Mouse (Mus musculus): ENCODE results near the gene Ints11. TPM values are rescaled to one million over a fixed set of nuclear protein-coding genes. Genes with fewer than 3 reads are reported as not detected.

Ints11 gene
- polyA plus RNA-seq, 1 experiment from 2014 or later, result 89.4 TPM

GRCm38 (mm10) chr4:155908751-155909150 is 39.4 kb downstream of the Ints11 start:
- no peak overlapping the region for H3K4me3 ChIP-seq (ENCODE audit: low read depth, low read length)
- DNase-seq (ENCODE audit: low spot score) (no peak), ATAC-seq (ENCODE audit: insufficient number of reproducible peaks, low FRiP score, low TSS enrichment, low read depth) (no peak)
- H3K36me3 ChIP-seq (ENCODE audit: control insufficient read depth, insufficient read depth, low read length), result peaks cover 2% of the 10 kb centered on the region; the same call in 1 of the 2 replicates
- no peak overlapping the region for H3K27ac ChIP-seq (replicated peaks; ENCODE audit: low read depth, low read length)
- H3K4me2 ChIP-seq (ENCODE audit: low read depth, severe bottlenecking), result no peak overlapping the region
- WGBS, result 92% methylated on average over 4 of the region's 4 CpGs
- H3K4me1 ChIP-seq (ENCODE audit: control insufficient read depth, insufficient read depth, low read length), result no peaks in the 10 kb centered on the region
- H3K9ac ChIP-seq (ENCODE audit: low read length), result no peak overlapping the region
- H3K27me3 ChIP-seq (ENCODE audit: control insufficient read depth, insufficient read depth, low read length), result no peaks in the 10 kb centered on the region
- no peaks in the 10 kb centered on the region for H3K9me3 ChIP-seq (ENCODE audit: control insufficient read depth, low read length)

- H3K4me3 ChIP-seq (ENCODE audit: low read depth, low read length), result no peak overlapping the region
- DNase-seq (ENCODE audit: low spot score) (no peak), ATAC-seq (ENCODE audit: insufficient number of reproducible peaks, low FRiP score, low TSS enrichment, low read depth) (no peak)
- H3K27ac ChIP-seq (replicated peaks; ENCODE audit: low read depth, low read length), result no peak overlapping the region
- H3K36me3 ChIP-seq (ENCODE audit: control insufficient read depth, insufficient read depth, low read length), result no peaks in the 10 kb centered on the region
- WGBS, result 70% methylated on average over 1 of the region's 1 CpGs
- no peak overlapping the region for H3K9ac ChIP-seq (ENCODE audit: low read length)
- H3K27me3 ChIP-seq (ENCODE audit: control insufficient read depth, insufficient read depth, low read length), result no peaks in the 10 kb centered on the region
- H3K9me3 ChIP-seq (ENCODE audit: control insufficient read depth, low read length), result no peaks in the 10 kb centered on the region
- H3K4me1 ChIP-seq (ENCODE audit: control insufficient read depth, insufficient read depth, low read length), result no peaks in the 10 kb centered on the region
- H3K4me2 ChIP-seq (ENCODE audit: low read depth, severe bottlenecking), result no peak overlapping the region
Measured at GRCm38 (mm10) chr4:155932031-155932430, 62.7 kb downstream of the Ints11 start.

Small RNAs within 50 kb of the gene (microRNA-seq; reads per million reads assigned to microRNA genes)
- gene Gm22991, result not detected

Other genes with a start within 250 kb of the Ints11 start
- 69.4 and 79.9 TPM in 2 replicates for gene Cdk11b, start 244.7 kb upstream of the Ints11 start, polyA plus RNA-seq (2014; fragmentation: Nextera tagmentation; extraction: Ambion mirVana)
- not detected in 2 replicates for gene Gm10563, start 224.1 kb upstream of the Ints11 start, polyA plus RNA-seq (2014; fragmentation: Nextera tagmentation; extraction: Ambion mirVana)
- 11.3 and 12.2 TPM in 2 replicates for gene Mmp23, start 216.2 kb upstream of the Ints11 start, polyA plus RNA-seq (2014; fragmentation: Nextera tagmentation; extraction: Ambion mirVana)
- gene Mib2, start 200.3 kb upstream of the Ints11 start, polyA plus RNA-seq (2014; fragmentation: Nextera tagmentation; extraction: Ambion mirVana), result 16.0 and 16.6 TPM in 2 replicates
- gene Fndc10, start 175.2 kb upstream of the Ints11 start, polyA plus RNA-seq (2014; fragmentation: Nextera tagmentation; extraction: Ambion mirVana), result 2.0 and 2.1 TPM in 2 replicates
- 145 and 147 TPM in 2 replicates for gene Ssu72, start 164.7 kb upstream of the Ints11 start, polyA plus RNA-seq (2014; fragmentation: Nextera tagmentation; extraction: Ambion mirVana)
- gene Tmem240, start 134.7 kb upstream of the Ints11 start, polyA plus RNA-seq (2014; fragmentation: Nextera tagmentation; extraction: Ambion mirVana), result 0.55 and 0.79 TPM in 2 replicates
- gene Atad3a, start 108.5 kb upstream of the Ints11 start, polyA plus RNA-seq (2014; fragmentation: Nextera tagmentation; extraction: Ambion mirVana), result 103 and 104 TPM in 2 replicates
- gene Vwa1, start 94.8 kb upstream of the Ints11 start, polyA plus RNA-seq (2014; fragmentation: Nextera tagmentation; extraction: Ambion mirVana), result 5.3 and 6.0 TPM in 2 replicates
- 0.19 and 0.34 TPM in 2 replicates for gene Tmem88b, start 83.7 kb upstream of the Ints11 start, polyA plus RNA-seq (2014; fragmentation: Nextera tagmentation; extraction: Ambion mirVana)
- gene Ankrd65, start 79.1 kb upstream of the Ints11 start, polyA plus RNA-seq (2014; fragmentation: Nextera tagmentation; extraction: Ambion mirVana), result not detected in 2 replicates
- 238 and 245 TPM in 2 replicates for gene Mrpl20, start 66.7 kb upstream of the Ints11 start, polyA plus RNA-seq (2014; fragmentation: Nextera tagmentation; extraction: Ambion mirVana)
- 181 and 203 TPM in 2 replicates for gene Ccnl2, start 57.1 kb upstream of the Ints11 start, polyA plus RNA-seq (2014; fragmentation: Nextera tagmentation; extraction: Ambion mirVana)
- gene Aurkaip1, start 38.3 kb upstream of the Ints11 start, polyA plus RNA-seq (2014; fragmentation: Nextera tagmentation; extraction: Ambion mirVana), result 132 and 138 TPM in 2 replicates
- 41.8 and 49.3 TPM in 2 replicates for gene Mxra8, start 29.9 kb upstream of the Ints11 start, polyA plus RNA-seq (2014; fragmentation: Nextera tagmentation; extraction: Ambion mirVana)
- gene Dvl1, start 22.1 kb upstream of the Ints11 start, polyA plus RNA-seq (2014; fragmentation: Nextera tagmentation; extraction: Ambion mirVana), result 8.1 and 9.1 TPM in 2 replicates
- 0.24 and 0.28 TPM in 2 replicates for gene Tas1r3, start 6.2 kb upstream of the Ints11 start, polyA plus RNA-seq (2014; fragmentation: Nextera tagmentation; extraction: Ambion mirVana)
- gene Cptp, start 106 bp upstream of the Ints11 start, polyA plus RNA-seq (2014; fragmentation: Nextera tagmentation; extraction: Ambion mirVana), result 19.2 and 20.4 TPM in 2 replicates
- gene Pusl1, start 22.2 kb downstream of the Ints11 start, polyA plus RNA-seq (2014; fragmentation: Nextera tagmentation; extraction: Ambion mirVana), result 42.4 and 45.5 TPM in 2 replicates
- 17.8 and 18.4 TPM in 2 replicates for gene Acap3, start 22.3 kb downstream of the Ints11 start, polyA plus RNA-seq (2014; fragmentation: Nextera tagmentation; extraction: Ambion mirVana)
- 163 and 169 TPM in 2 replicates for gene Ube2j2, start 74.3 kb downstream of the Ints11 start, polyA plus RNA-seq (2014; fragmentation: Nextera tagmentation; extraction: Ambion mirVana)
- gene C1qtnf12, start 92.8 kb downstream of the Ints11 start, polyA plus RNA-seq (2014; fragmentation: Nextera tagmentation; extraction: Ambion mirVana), result 24.3 and 28.5 TPM in 2 replicates
- gene B3galt6, start 123.1 kb downstream of the Ints11 start, polyA plus RNA-seq (2014; fragmentation: Nextera tagmentation; extraction: Ambion mirVana), result 15.4 and 16.4 TPM in 2 replicates
- gene Sdf4, start 123.3 kb downstream of the Ints11 start, polyA plus RNA-seq (2014; fragmentation: Nextera tagmentation; extraction: Ambion mirVana), result 131 and 142 TPM in 2 replicates
- gene Tnfrsf4, start 144.3 kb downstream of the Ints11 start, polyA plus RNA-seq (2014; fragmentation: Nextera tagmentation; extraction: Ambion mirVana), result 0.29 and 0.58 TPM in 2 replicates
- gene Tnfrsf18, start 156.6 kb downstream of the Ints11 start, polyA plus RNA-seq (2014; fragmentation: Nextera tagmentation; extraction: Ambion mirVana), result 0.62 and 0.65 TPM in 2 replicates
- gene Ttll10, start 189.9 kb downstream of the Ints11 start, polyA plus RNA-seq (2014; fragmentation: Nextera tagmentation; extraction: Ambion mirVana), result 0.33 and 0.55 TPM in 2 replicates
- 61.9 and 71.4 TPM in 2 replicates for gene 9430015G10Rik, start 240.4 kb downstream of the Ints11 start, polyA plus RNA-seq (2014; fragmentation: Nextera tagmentation; extraction: Ambion mirVana)

All from limb, embryonic 11.5 days (tissue).